Mouse (Mus musculus): ENCODE data around the gene Bin2.
"Not testable (repeated sequence)": the region's sequence is repeated elsewhere in the genome, so short reads cannot be mapped to it uniquely, and the experiment has no call there.

The Bin2 gene

DNA sequence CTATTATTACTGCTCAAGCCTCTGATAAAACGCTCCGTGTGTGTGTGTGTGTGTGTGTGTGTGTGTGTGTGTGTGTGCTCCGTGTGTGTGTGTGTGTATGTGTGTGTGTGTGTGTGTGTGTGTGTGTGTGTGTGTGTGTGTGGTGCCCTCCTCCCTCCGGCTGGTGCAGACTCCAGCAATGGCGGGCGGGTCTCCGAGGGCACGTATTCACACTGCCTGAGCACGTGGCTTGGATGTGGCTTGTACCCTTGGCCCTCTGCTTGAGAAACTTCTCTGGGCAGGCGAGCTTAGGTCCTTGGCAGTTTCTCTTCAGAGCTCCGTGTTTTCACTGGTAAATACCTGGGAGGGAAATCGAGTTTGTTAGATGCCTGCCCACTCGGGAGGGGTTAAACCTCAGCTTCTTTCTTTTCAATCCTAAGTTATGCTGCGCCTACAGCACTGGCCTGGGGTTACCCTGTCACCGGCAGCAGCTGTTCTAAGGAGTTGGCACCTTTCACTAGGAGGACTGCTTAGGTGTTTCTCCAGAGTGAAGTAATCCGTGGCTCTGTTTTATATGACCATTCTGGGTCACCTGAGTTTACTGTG is 28.0 kb downstream of the Bin2 start:
- DNase-seq, result no peak

DNA sequence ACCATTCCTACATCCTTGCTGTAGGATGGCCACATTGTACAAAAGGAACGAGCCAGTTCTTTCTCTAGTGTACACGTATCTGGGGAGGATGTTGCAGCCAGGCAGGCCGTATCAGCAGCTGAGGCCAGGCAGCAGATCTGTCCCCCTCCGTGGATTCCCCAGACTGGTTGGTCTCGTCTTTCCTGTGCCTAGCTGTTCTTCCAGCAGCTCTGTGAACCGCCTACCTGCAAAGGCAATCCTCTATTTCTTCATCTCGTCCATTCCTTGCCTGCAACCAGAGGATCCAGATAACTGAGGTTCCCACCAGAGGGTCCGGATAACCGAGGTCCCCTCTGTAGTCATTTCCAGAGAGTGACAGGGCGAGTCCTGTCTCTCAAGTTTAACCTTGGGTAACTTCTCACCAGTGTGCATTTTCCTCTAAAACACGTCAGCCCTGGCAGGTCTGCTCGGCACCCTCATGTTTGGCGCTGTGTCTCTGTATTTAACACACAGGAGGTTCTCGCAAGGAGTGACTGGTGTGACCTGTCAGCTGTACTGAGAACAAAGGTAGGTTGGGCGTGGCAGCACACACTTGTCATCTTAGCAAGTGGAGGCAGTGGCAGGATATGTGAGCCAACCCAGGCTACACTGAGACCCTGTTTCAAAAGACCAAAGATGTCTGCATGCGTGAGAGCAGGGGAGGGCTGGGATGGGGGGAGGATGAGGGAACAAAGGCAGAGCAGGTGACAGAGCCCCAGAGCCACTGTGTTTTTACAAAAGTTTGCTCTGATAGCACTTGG is 29.2 kb downstream of the Bin2 start:
- no peak for DNase-seq

GRCm38 (mm10) chr15:100637661-100638060 is 31.7 kb downstream of the Bin2 start:
- peak; percentile 65 to 74 for DNase-seq

- DNase-seq, result peak; percentile 73 to 85
Observed at GRCm38 (mm10) chr15:100636700-100637501, 32.5 kb downstream of the Bin2 start, which contains the start of gene Smagp. Gene Smagp (minus strand): TSS chr15:100636940.

GRCm38 (mm10) chr15:100635851-100636645 is 33.3 kb downstream of the Bin2 start:
- DNase-seq, result no peak

- DNase-seq, result no peak
Observed at GRCm38 (mm10) chr15:100635239-100635638, 34.1 kb downstream of the Bin2 start.

- peak; percentile 49 to 70 for DNase-seq
Observed at GRCm38 (mm10) chr15:100633341-100633740, 36.0 kb downstream of the Bin2 start.

- no peak for DNase-seq
Observed at GRCm38 (mm10) chr15:100632323-100632722, 37.0 kb downstream of the Bin2 start.

GRCm38 (mm10) chr15:100631454-100632170 is 37.7 kb downstream of the Bin2 start:
- no peak for DNase-seq

- no peak for DNase-seq
Observed at GRCm38 (mm10) chr15:100630126-100630525, 39.2 kb downstream of the Bin2 start.

- DNase-seq, result no peak
Observed at GRCm38 (mm10) chr15:100628797-100629196, 40.6 kb downstream of the Bin2 start.

DNA sequence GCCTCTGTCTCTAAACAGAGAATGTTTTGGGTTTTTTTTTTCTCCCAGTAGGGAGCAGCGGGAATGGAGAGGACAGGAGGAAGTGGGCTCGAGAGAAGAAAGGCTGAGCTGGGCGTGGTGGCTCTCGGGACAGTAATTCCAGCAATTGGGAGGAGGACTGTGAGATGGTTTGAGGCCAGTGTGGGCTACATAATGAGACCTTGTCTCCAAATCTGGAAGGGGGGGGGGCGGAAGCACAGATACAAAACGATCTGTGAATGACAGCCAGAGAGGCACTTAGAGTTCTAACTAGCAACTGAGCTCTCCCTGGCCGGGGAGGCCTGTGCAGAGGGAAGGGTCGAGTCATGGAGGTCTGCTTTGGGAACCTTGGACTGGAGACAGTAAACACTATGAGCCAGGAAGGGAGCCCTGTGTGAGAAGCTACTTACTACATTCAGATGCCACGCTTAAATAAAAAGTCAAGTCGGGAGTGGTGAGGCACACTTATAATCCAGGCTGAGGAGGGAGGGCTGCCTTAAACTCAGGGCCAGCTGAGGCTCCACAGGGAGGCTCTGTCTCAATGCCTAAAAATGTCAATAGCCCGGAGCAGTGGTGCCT is 41.5 kb downstream of the Bin2 start:
- no peak for DNase-seq

- DNase-seq, result peak in 1 of 2 experiments; percentile 55
Observed at GRCm38 (mm10) chr15:100627287-100627686, 42.1 kb downstream of the Bin2 start.

GRCm38 (mm10) chr15:100624435-100624834 is 44.9 kb downstream of the Bin2 start:
- no peak for DNase-seq

GRCm38 (mm10) chr15:100623754-100624153 is 45.6 kb downstream of the Bin2 start:
- DNase-seq, result no peak

DNA sequence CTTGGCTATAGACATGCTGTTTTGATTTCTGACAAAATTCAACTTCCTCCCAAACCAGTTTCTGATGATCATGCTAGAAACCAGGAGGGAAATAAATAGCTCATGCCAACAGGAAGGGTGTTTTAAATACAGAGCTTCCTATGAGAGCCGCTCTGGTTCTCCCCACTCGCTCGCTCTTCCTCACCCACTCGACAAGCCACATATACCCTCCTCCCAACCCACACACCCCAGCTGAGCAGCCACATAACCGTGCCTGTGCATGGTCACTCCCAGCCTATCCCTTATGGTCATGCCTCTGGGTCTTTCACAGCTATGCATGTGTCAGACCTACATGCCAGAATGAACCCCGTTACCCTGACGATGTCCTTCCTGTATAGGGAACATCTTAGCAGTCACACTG is 47.2 kb downstream of the Bin2 start:
- no peak for DNase-seq

GRCm38 (mm10) chr15:100621671-100622070 is 47.7 kb downstream of the Bin2 start:
- DNase-seq, result not testable (repeated sequence)

- DNase-seq, result no peak
Observed at GRCm38 (mm10) chr15:100619200-100619599, 50.2 kb downstream of the Bin2 start.

GRCm38 (mm10) chr15:100616221-100616620 is 53.1 kb downstream of the Bin2 start:
- no peak for DNase-seq

- DNase-seq, result peak; percentile 97 to 98
Observed at GRCm38 (mm10) chr15:100615825-100616220, 53.5 kb downstream of the Bin2 start.

- peak; percentile 100 for DNase-seq
Observed at GRCm38 (mm10) chr15:100614996-100615824, 54.1 kb downstream of the Bin2 start, which contains the start of gene Dazap2. Gene Dazap2 (plus strand): TSS chr15:100615349.
